Mouse (Mus musculus) bone marrow, adult 2 months (tissue): ENCODE measurements around the gene Aebp1. TPM values are rescaled to one million over a fixed set of nuclear protein-coding genes. Genes with fewer than 3 reads are reported as not detected.

Source experiments
- H3K27ac ChIP-seq: fragments of 200-500 bp; 2 replicates; pipeline ENCODE4 v1.5.1; 2012; ENCODE audit warnings: low read depth, mild to moderate bottlenecking, control low read depth, inconsistent platforms, low read length; ENCODE audit not compliant: control insufficient read depth, poor library complexity, insufficient read depth
- H3K4me1 ChIP-seq: fragments of 200-500 bp; 2 replicates; pipeline ENCODE4 v1.6.1; 2011; ENCODE audit warnings: low read length; ENCODE audit not compliant: control insufficient read depth, insufficient read depth
- H3K4me3 ChIP-seq: fragments of 200-500 bp; replicated peaks from 2 replicates; pipeline ENCODE3; 2011; ENCODE audit warnings: mild to moderate bottlenecking, low read depth, low read length, control low read depth; ENCODE audit not compliant: control insufficient read depth
- CTCF ChIP-seq: fragments of 200-500 bp; IDR thresholded peaks from 2 replicates; pipeline ENCODE4 v1.5.1; 2011; ENCODE audit warnings: low read length, control low read depth; ENCODE audit not compliant: control insufficient read depth, insufficient read depth
- POLR2A ChIP-seq: fragments of 200-500 bp; IDR thresholded peaks from 2 replicates; pipeline ENCODE4 v1.6.1; 2011; ENCODE audit warnings: low read depth, mild to moderate bottlenecking, control low read depth, low read length, borderline replicate concordance; ENCODE audit not compliant: control insufficient read depth
- WGBS: fragments of 180-500 bp; shearing (Covaris S2); methylation state at CpG from one replicate; pipeline ENCODE4 v1.1.7; 2018; 5-methylcytosine and 5-hydroxymethylcytosine counted together
- polyA plus RNA-seq: library from polyadenylated mRNA; stranded (reverse); fragments of >200 nt; gene quantifications from 2 replicates; pipeline ENCODE4 v1.2.4, GENCODE M21; 2011; ENCODE audit warnings: low replicate concordance; ENCODE audit not compliant: missing spikeins, insufficient read depth, insufficient read length

The Aebp1 gene
- polyA plus RNA-seq, 1 experiment, result 2.3 TPM

DNA sequence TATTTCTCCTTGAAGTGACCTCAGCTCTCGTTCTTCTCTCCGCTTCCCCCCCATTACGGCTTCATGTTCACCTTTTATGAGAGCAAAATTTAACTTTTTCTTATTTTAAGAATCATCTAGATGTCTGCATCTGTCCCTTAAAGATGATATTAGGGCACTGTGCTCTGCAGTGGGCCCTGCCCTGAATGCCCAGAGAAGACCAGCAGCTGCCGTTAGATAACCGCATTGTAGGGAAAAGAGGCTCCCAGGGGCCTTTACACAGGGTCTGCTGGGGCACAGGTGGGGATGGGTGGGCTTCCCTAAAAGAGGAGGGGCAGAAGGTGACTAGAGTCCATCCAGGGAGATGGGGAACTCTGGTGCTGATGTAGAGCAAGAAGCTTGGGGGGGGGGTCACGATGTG is 32.1 kb downstream of the Aebp1 start:
- Histone ChIP-seq H3K27ac (no peak overlapping the region), H3K4me1 (no peaks in the 10 kb centered on the region), H3K4me3 (no peak overlapping the region)
- 84% methylated on average over 6 of the region's 6 CpGs for WGBS
- TF ChIP-seq POLR2A, result no peak
- no peak for TF ChIP-seq CTCF

DNA sequence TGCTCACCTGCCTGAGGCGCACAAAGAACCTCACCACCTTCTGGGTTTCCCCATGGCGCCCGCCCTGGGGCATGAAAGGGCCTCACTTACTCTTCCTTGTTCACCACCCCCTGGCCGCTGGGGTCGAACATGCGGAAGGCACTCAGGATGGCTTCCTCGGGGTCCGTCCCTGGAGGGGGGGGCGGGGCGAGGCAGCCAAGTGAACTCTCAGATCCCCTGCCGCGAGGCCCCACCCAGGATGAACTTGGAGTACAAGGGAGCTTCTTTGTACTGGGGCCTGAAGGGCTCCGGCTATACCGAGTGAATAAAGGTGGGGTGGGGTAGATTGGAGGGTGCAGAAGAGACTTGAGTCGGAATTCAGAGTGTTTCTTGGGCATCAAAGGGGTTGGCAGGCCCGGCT is 35.5 kb downstream of the Aebp1 start:
- WGBS, result 13% methylated on average over 16 of the region's 16 CpGs
- H3K27ac ChIP-seq, result no peak overlapping the region
- H3K4me1 ChIP-seq, result no peaks in the 10 kb centered on the region
- no peak for TF ChIP-seq POLR2A
- no peak for TF ChIP-seq CTCF
- no peak overlapping the region for H3K4me3 ChIP-seq

DNA sequence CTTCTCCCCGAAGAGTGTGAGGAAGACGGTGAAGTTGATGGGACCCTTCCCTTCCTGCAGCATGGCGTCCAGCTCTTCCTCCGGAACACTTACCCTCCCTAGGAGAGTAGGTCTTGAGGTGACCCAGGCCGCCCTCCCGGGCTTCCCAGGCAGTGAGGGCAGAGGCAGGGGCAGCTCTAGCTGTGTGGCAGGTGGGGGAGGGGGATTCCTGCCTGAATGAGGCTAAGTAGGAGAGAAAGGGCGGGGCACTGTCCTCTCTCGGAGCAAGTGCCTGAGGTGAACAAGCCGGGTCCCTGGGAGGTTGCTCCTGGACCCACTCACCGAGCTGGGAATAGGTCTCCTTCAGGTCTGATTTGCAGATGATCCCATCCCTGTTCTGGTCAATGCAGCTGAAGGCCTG is 36.1 kb downstream of the Aebp1 start:
- Histone ChIP-seq H3K4me3 (no peak overlapping the region), H3K27ac (no peak overlapping the region), H3K4me1 (no peaks in the 10 kb centered on the region)
- no peak for TF ChIP-seq CTCF
- TF ChIP-seq POLR2A, result no peak
- WGBS, result 24% methylated on average over 10 of the region's 10 CpGs

DNA sequence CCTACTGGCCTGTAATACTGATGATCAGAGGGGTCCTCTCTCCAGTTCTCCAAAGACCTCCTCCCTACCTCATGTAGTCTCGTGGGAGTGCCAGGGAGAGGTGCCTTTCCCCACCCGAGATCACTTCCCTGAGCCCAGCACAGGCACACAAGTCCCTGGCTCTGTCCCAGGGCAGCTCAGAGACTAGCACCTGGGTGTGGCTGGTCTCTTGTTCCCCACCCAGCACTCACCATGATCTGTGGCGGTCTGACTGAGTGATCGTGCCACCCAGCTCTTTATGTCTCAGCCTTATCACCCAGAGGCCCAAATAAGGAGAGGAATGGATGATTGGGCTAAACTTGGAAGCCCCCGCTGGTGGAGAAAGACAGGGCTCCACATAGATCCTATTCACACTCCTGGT is 36.8 kb downstream of the Aebp1 start, which contains the start of gene Myl7:
TSS of gene Myl7 (minus strand) at position 252 of the 400 bp plus-strand sequence.
- Histone ChIP-seq H3K27ac (no peak within 1 kb of the TSS), H3K4me3 (no peak within 1 kb of the TSS), H3K4me1 (no peaks in the 10 kb centered on the region)
- WGBS, result 45% methylated on average over 5 of the region's 5 CpGs
- TF ChIP-seq POLR2A (no peak), CTCF (no peak)

DNA sequence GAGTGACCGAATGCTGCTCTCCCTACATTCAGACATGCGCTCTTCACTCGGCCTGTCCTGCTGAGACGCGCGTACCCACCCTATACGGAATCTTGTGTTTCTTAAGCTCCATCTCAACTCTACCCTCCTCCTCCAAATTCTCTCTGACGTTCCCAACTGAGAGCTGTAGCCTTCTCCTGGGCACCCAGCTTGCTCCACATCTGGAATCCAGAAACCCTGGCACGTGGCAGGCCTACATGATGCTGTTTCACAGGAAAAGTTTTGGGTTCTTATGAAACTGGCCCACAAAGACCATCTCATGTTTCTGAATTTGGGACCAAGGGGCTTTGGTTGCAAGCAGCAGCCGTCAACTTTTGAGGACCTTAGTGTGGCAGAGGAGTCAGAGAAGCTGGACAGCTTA is 37.5 kb downstream of the Aebp1 start:
- Histone ChIP-seq H3K4me3 (no peak overlapping the region), H3K27ac (no peak overlapping the region), H3K4me1 (no peaks in the 10 kb centered on the region)
- TF ChIP-seq CTCF (no peak), POLR2A (no peak)
- 90% methylated on average over 10 of the region's 10 CpGs for WGBS

DNA sequence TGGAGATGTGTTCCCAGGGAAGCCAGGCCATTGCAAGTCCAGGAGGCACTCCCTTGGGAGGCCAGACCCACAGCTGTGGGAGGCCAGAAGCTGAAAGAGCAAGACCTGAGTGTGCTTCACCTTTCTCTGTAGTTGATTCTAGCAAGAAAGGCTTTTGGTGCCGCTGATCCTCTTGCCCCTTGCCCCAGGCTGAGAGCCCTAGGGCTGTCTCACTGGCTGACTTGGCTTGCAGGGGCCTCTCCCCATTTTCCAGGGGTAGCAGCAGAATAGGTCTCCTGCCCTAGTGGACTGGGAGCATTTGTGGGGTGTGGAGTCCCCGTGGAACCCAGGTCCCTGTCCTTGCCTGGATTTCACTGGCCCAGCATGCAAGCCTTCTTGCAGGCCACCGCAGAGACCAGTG is 39.6 kb downstream of the Aebp1 start:
- H3K4me3 ChIP-seq, result no peak overlapping the region
- H3K27ac ChIP-seq, result no peak overlapping the region
- H3K4me1 ChIP-seq, result no peaks in the 10 kb centered on the region
- WGBS, result 67% methylated on average over 3 of the region's 3 CpGs
- TF ChIP-seq CTCF (no peak), POLR2A (no peak)

DNA sequence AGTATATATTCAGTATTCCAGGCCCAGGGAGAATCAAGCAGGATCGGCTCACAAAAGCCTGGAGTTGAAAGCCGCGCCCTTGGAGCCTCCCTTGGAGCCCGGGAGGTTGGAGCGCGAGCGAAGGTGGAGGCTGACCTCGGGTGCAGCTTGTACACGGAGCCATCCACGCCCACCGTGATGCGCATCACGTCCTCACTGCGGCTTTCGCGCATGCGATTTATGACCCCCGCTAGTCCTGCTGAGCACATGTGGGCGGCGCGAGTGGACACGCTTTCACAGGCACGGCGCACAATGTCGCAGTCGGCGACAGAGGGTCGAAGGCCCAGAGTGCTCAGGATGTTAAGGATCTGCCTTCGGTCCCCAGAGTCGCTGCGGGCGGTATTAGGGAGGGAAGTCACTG is 40.2 kb downstream of the Aebp1 start:
- Histone ChIP-seq H3K4me1 (no peaks in the 10 kb centered on the region), H3K4me3 (no peak overlapping the region), H3K27ac (no peak overlapping the region)
- no peak for TF ChIP-seq CTCF
- no peak for TF ChIP-seq POLR2A
- WGBS, result 31% methylated on average over 32 of the region's 32 CpGs

DNA sequence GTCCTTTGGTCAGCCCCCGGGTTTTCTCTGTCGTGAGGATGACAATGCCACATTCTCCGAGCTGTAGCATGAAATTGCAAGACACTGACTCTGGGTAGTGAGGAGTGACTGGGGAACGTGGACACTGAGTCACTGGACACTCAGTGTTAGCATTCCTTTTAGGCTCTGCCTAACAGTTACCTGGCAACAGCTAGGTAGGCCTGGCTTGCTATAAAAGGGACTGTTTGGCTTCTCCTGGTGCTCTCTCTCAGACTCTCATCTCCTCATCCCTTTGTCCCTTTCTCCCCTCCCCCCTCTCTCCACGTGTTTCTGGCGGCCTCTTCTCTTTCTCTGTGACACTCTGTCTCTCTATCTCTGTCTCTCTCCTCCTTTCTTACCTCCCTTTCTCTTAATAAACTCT is 40.6 kb downstream of the Aebp1 start:
- no peak overlapping the region for H3K27ac ChIP-seq
- WGBS, result 48% methylated on average over 6 of the region's 6 CpGs
- no peak overlapping the region for H3K4me3 ChIP-seq
- TF ChIP-seq CTCF, result no peak
- TF ChIP-seq POLR2A, result no peak
- no peaks in the 10 kb centered on the region for H3K4me1 ChIP-seq

DNA sequence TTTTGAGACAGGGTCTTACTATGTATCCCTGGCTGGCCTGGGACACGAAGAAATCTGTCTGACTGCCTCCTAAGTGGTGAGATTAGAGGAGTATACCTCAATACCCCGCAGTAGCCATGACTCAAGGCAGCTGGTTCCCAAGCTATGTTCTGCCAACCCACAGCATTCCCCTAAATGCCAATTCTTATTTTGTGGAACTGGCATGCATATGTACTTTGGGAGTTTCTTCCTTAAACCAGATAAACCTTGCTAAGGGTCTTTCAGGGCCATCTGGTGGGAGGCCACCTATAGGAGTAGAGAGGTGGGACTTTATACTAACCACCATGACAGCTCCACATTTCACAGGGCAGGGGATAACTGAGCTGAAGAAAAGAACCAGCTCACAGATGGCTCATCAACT is 42.1 kb downstream of the Aebp1 start:
- H3K4me3 ChIP-seq, result no peak overlapping the region
- H3K27ac ChIP-seq, result no peak overlapping the region
- 77% methylated on average over 2 of the region's 2 CpGs for WGBS
- no peak for TF ChIP-seq POLR2A
- no peak for TF ChIP-seq CTCF
- no peaks in the 10 kb centered on the region for H3K4me1 ChIP-seq
